Mouse (Mus musculus): ENCODE measurements around the gene Fbxl17.

Gene Fbxl17

GRCm38 (mm10) chr17:63225959-63226358, 273.9 kb downstream of the Fbxl17 start:
- no peak for DNase-seq (ENCODE audit: extremely low read depth, low read depth, low spot score)

- DNase-seq (ENCODE audit: extremely low read depth, low read depth, low spot score), result no peak
Measured at GRCm38 (mm10) chr17:63223675-63224074, 276.1 kb downstream of the Fbxl17 start.

GRCm38 (mm10) chr17:63221632-63222031, 278.2 kb downstream of the Fbxl17 start:
- DNase-seq (ENCODE audit: extremely low read depth, low read depth, low spot score), result no peak

- no peak for DNase-seq (ENCODE audit: extremely low read depth, low read depth, low spot score)
Measured at GRCm38 (mm10) chr17:63220821-63221220, 279.0 kb downstream of the Fbxl17 start.

GRCm38 (mm10) chr17:63217016-63217415, 282.8 kb downstream of the Fbxl17 start:
- DNase-seq (ENCODE audit: extremely low read depth, low read depth, low spot score), result no peak

GRCm38 (mm10) chr17:63212018-63212417, 287.8 kb downstream of the Fbxl17 start:
- no peak for DNase-seq (ENCODE audit: extremely low read depth, low read depth, low spot score)

- DNase-seq (ENCODE audit: extremely low read depth, low read depth, low spot score), result no peak
Measured at GRCm38 (mm10) chr17:63209151-63209550, 290.7 kb downstream of the Fbxl17 start.

GRCm38 (mm10) chr17:63208346-63208745, 291.5 kb downstream of the Fbxl17 start:
- DNase-seq (ENCODE audit: extremely low read depth, low read depth, low spot score), result no peak

GRCm38 (mm10) chr17:63207714-63208113, 292.1 kb downstream of the Fbxl17 start:
- DNase-seq (ENCODE audit: extremely low read depth, low read depth, low spot score), result no peak

GRCm38 (mm10) chr17:63205316-63205715, 294.5 kb downstream of the Fbxl17 start:
- no peak for DNase-seq (ENCODE audit: extremely low read depth, low read depth, low spot score)

- DNase-seq (ENCODE audit: extremely low read depth, low read depth, low spot score), result no peak
Measured at GRCm38 (mm10) chr17:63203582-63204190, 296.1 kb downstream of the Fbxl17 start.

- no peak for DNase-seq (ENCODE audit: extremely low read depth, low read depth, low spot score)
Measured at GRCm38 (mm10) chr17:63198703-63199102, 301.1 kb downstream of the Fbxl17 start.

- peak; percentile 5 for DNase-seq (ENCODE audit: extremely low read depth, low read depth, low spot score)
Measured at GRCm38 (mm10) chr17:63195496-63195895, 304.3 kb downstream of the Fbxl17 start.

- DNase-seq (ENCODE audit: extremely low read depth, low read depth, low spot score), result no peak
Measured at GRCm38 (mm10) chr17:63193196-63193595, 306.6 kb downstream of the Fbxl17 start.

GRCm38 (mm10) chr17:63191345-63191744, 308.5 kb downstream of the Fbxl17 start:
- DNase-seq (ENCODE audit: extremely low read depth, low read depth, low spot score), result no peak

GRCm38 (mm10) chr17:63189274-63189673, 310.5 kb downstream of the Fbxl17 start:
- DNase-seq (ENCODE audit: extremely low read depth, low read depth, low spot score), result no peak

- no peak for DNase-seq (ENCODE audit: extremely low read depth, low read depth, low spot score)
Measured at GRCm38 (mm10) chr17:63185531-63185930, 314.3 kb downstream of the Fbxl17 start.

- no peak for DNase-seq (ENCODE audit: extremely low read depth, low read depth, low spot score)
Measured at GRCm38 (mm10) chr17:63184844-63185504, 314.8 kb downstream of the Fbxl17 start.

GRCm38 (mm10) chr17:63183431-63183830, 316.4 kb downstream of the Fbxl17 start:
- no peak for DNase-seq (ENCODE audit: extremely low read depth, low read depth, low spot score)

- no peak for DNase-seq (ENCODE audit: extremely low read depth, low read depth, low spot score)
Measured at GRCm38 (mm10) chr17:63181661-63182060, 318.2 kb downstream of the Fbxl17 start.

GRCm38 (mm10) chr17:63180042-63180441, 319.8 kb downstream of the Fbxl17 start:
- DNase-seq (ENCODE audit: extremely low read depth, low read depth, low spot score), result no peak

- DNase-seq (ENCODE audit: extremely low read depth, low read depth, low spot score), result no peak
Measured at GRCm38 (mm10) chr17:63178331-63178730, 321.5 kb downstream of the Fbxl17 start.

- no peak for DNase-seq (ENCODE audit: extremely low read depth, low read depth, low spot score)
Measured at GRCm38 (mm10) chr17:63176411-63176810, 323.4 kb downstream of the Fbxl17 start.
